Mouse (Mus musculus) heart, embryonic 11.5 days (tissue): Measurements from ENCODE around the gene Lrig3. TPM values are rescaled to one million over a fixed set of nuclear protein-coding genes. Genes with fewer than 3 reads are reported as not detected.
A peak's percentile ranks its signal among the peaks of the same experiment; 100 is the strongest.

Experiments used
- ATAC-seq: fragments of 200-750 bp; cut with Nextera tagmentation; replicated peaks from 2 replicates; pipeline ENCODE4 v1.8.0; 2017; ENCODE audit warnings: moderate library complexity; ENCODE audit not compliant: insufficient number of reproducible peaks, low FRiP score, low TSS enrichment
- H3K27ac ChIP-seq: fragments of 300-500 bp; sonication (generic); 2 replicates; pipeline ENCODE4 v1.5.1; 2014; ENCODE audit warnings: mild to moderate bottlenecking, low read depth, low read length
- H3K27me3 ChIP-seq: fragments of 300-500 bp; sonication (generic); 2 replicates; pipeline ENCODE4 v1.6.1; 2014; ENCODE audit warnings: mild to moderate bottlenecking, low read length, mixed read lengths; ENCODE audit not compliant: control insufficient read depth, insufficient read depth
- H3K36me3 ChIP-seq: fragments of 300-500 bp; sonication (generic); 2 replicates; pipeline ENCODE4 v1.6.1; 2014; ENCODE audit warnings: mild to moderate bottlenecking, low read length, moderate library complexity, mixed read lengths; ENCODE audit not compliant: control insufficient read depth, insufficient read depth
- H3K4me1 ChIP-seq: fragments of 300-500 bp; sonication (generic); 2 replicates; pipeline ENCODE4 v1.6.1; 2014; ENCODE audit warnings: low read length; ENCODE audit not compliant: control insufficient read depth, insufficient read depth
- H3K4me2 ChIP-seq: fragments of 300-500 bp; sonication (generic); 2 replicates; pipeline ENCODE4 v1.6.1; 2014; ENCODE audit warnings: mild to moderate bottlenecking, moderate library complexity
- H3K4me3 ChIP-seq: fragments of 300-500 bp; sonication (generic); 2 replicates; pipeline ENCODE4 v1.5.1; 2014; ENCODE audit warnings: low read depth, low read length
- H3K9ac ChIP-seq: fragments of 300-500 bp; sonication (generic); 2 replicates; pipeline ENCODE4 v1.6.1; 2014; ENCODE audit warnings: mild to moderate bottlenecking, low read depth, low read length, moderate library complexity
- H3K9me3 ChIP-seq: fragments of 300-500 bp; sonication (generic); replicated peaks from 2 replicates; pipeline ENCODE4 v1.6.1; 2016; ENCODE audit warnings: low read length; ENCODE audit not compliant: control insufficient read depth
- WGBS: fragments of 180-500 bp; shearing (Covaris S2); extraction: QIAGEN DNeasy Blood & Tissue Kit; methylation state at CpG from one replicate; pipeline ENCODE4 v1.1.7; 2014; ENCODE audit not compliant: insufficient replicate concordance; 5-methylcytosine and 5-hydroxymethylcytosine counted together
- polyA plus RNA-seq: library from polyadenylated mRNA; unstranded; fragments of >200 nt; fragmentation: Nextera tagmentation; extraction: Ambion mirVana; gene quantifications from 2 replicates; pipeline ENCODE4 v1.2.1, GENCODE M21; 2014

Gene Lrig3
- polyA plus RNA-seq, 1 experiment from 2014 or later: 2.6 TPM

- WGBS: 53% methylated on average over 11 of the region's 11 CpGs
Measured at GRCm38 (mm10) chr10:125937517-125938497, 28.2 kb upstream of the Lrig3 start.

GRCm38 (mm10) chr10:125938528-125939402 lies 27.2 kb upstream of the Lrig3 start:
- ATAC-seq: no peak
- WGBS: 64% methylated on average over 12 of the region's 12 CpGs
- no peaks in the 10 kb centered on the region for H3K4me1 ChIP-seq

More at GRCm38 (mm10) chr10:125937517-125938497, 28.2 kb upstream of the Lrig3 start:
- 0 out of 2 replicates have a peak, but pooled peaks cover 3% of the 10 kb centered on the region for H3K27me3 ChIP-seq
- H3K4me1 ChIP-seq: no peaks in the 10 kb centered on the region
- no peak overlapping the region for H3K27ac ChIP-seq
- H3K4me3 ChIP-seq: no peak overlapping the region
- no peak overlapping the region for H3K9ac ChIP-seq
- ATAC-seq: no peak
- H3K4me2 ChIP-seq: no peak overlapping the region
- H3K36me3 ChIP-seq: no peaks in the 10 kb centered on the region
- no peaks in the 10 kb centered on the region for H3K9me3 ChIP-seq

GRCm38 (mm10) chr10:125940316-125941059 lies 25.5 kb upstream of the Lrig3 start:
- Histone ChIP-seq H3K4me2 (no peak overlapping the region), H3K4me1 (no peaks in the 10 kb centered on the region), H3K9ac (no peak overlapping the region), H3K27ac (no peak overlapping the region), H3K4me3 (no peak overlapping the region), H3K9me3 (no peaks in the 10 kb centered on the region), H3K27me3 (peaks cover 9% of the 10 kb centered on the region; the same call in 1 of the 2 replicates), H3K36me3 (no peaks in the 10 kb centered on the region)
- 59% methylated on average over 11 of the region's 11 CpGs for WGBS
- ATAC-seq: no peak

More at GRCm38 (mm10) chr10:125938528-125939402, 27.2 kb upstream of the Lrig3 start:
- Histone ChIP-seq H3K27me3 (0 out of 2 replicates have a peak, but pooled peaks cover 5% of the 10 kb centered on the region), H3K9ac (no peak overlapping the region), H3K9me3 (no peaks in the 10 kb centered on the region), H3K36me3 (no peaks in the 10 kb centered on the region), H3K27ac (no peak overlapping the region), H3K4me3 (no peak overlapping the region), H3K4me2 (no peak overlapping the region)

- no peaks in the 10 kb centered on the region for H3K4me1 ChIP-seq
- H3K27ac ChIP-seq: no peak overlapping the region
- H3K4me2 ChIP-seq: no peak overlapping the region
- no peak for ATAC-seq
- H3K4me3 ChIP-seq: no peak overlapping the region
- no peaks in the 10 kb centered on the region for H3K9me3 ChIP-seq
- H3K27me3 ChIP-seq: peaks cover 9% of the 10 kb centered on the region; the same call in 1 of the 2 replicates
- no peaks in the 10 kb centered on the region for H3K36me3 ChIP-seq
- no peak overlapping the region for H3K9ac ChIP-seq
- WGBS: 59% methylated on average over 5 of the region's 5 CpGs
Measured at GRCm38 (mm10) chr10:125943098-125943497, 22.9 kb upstream of the Lrig3 start.

- H3K27me3 ChIP-seq: peaks cover 18% of the 10 kb centered on the region
- no peak overlapping the region for H3K9ac ChIP-seq
- no peaks in the 10 kb centered on the region for H3K4me1 ChIP-seq
- no peaks in the 10 kb centered on the region for H3K36me3 ChIP-seq
- no peak overlapping the region for H3K4me2 ChIP-seq
- no peak for ATAC-seq
- no peak overlapping the region for H3K27ac ChIP-seq
- no peaks in the 10 kb centered on the region for H3K9me3 ChIP-seq
- 53% methylated on average over 11 of the region's 11 CpGs for WGBS
- H3K4me3 ChIP-seq: no peak overlapping the region
Measured at GRCm38 (mm10) chr10:125944762-125945504, 21.0 kb upstream of the Lrig3 start.

GRCm38 (mm10) chr10:125948842-125949474 lies 17.0 kb upstream of the Lrig3 start:
- WGBS: 21% methylated on average over 15 of the region's 15 CpGs
- Histone ChIP-seq H3K9ac (no peak overlapping the region), H3K9me3 (no peaks in the 10 kb centered on the region), H3K4me2 (peak overlapping the region; percentile 42), H3K27me3 (peaks cover 34% of the 10 kb centered on the region), H3K27ac (no peak overlapping the region), H3K4me1 (no peaks in the 10 kb centered on the region), H3K4me3 (no peak overlapping the region), H3K36me3 (no peaks in the 10 kb centered on the region)
- ATAC-seq: no peak

- no peak overlapping the region for H3K4me3 ChIP-seq
- no peak overlapping the region for H3K27ac ChIP-seq
- 42% methylated on average over 5 of the region's 5 CpGs for WGBS
- H3K4me1 ChIP-seq: no peaks in the 10 kb centered on the region
- no peaks in the 10 kb centered on the region for H3K36me3 ChIP-seq
- no peak for ATAC-seq
- H3K9ac ChIP-seq: no peak overlapping the region
- peaks cover 46% of the 10 kb centered on the region for H3K27me3 ChIP-seq
- no peaks in the 10 kb centered on the region for H3K9me3 ChIP-seq
- H3K4me2 ChIP-seq: no peak overlapping the region
Measured at GRCm38 (mm10) chr10:125951633-125952032, 14.3 kb upstream of the Lrig3 start.
